Mouse (Mus musculus) T-helper 2 cell (primary cell): ENCODE results near the gene Chia1.
"Not testable (repeated sequence)": the region's sequence is repeated elsewhere in the genome, so short reads cannot be mapped to it uniquely, and the experiment has no call there.

ENCODE experiments used
- in situ Hi-C: fragments of 300-600 bp; cut with MboI, MseI; formaldehyde crosslinking; loops from one replicate; pipeline ENCODE4 v1.15.1; 2025; ENCODE audit warnings: high pct_unique_total_duplicates

The Chia1 gene

GRCm38 (mm10) chr3:106112929-106113328 is at the start of gene Chia1:
Chia1 (plus strand) TSS chr3:106113229.
- in situ Hi-C loops, result no loop called here

- in situ Hi-C loops, result loop anchor here (5.0 to 10.0 kb wide), 2 partner anchors 75 to 1317 kb away; no protein-coding TSS in a partner anchor
Observed at GRCm38 (mm10) chr3:106067707-106068106, 45.3 kb upstream of the Chia1 start.

GRCm38 (mm10) chr3:106070994-106071393 is 42.0 kb upstream of the Chia1 start:
- in situ Hi-C loops, result no loop called here

- in situ Hi-C loops, result no loop called here
Observed at GRCm38 (mm10) chr3:106074824-106075223, 38.2 kb upstream of the Chia1 start.

GRCm38 (mm10) chr3:106126999-106127398 is 14.0 kb downstream of the Chia1 start:
- in situ Hi-C loops, result loop anchor here (5.0 kb wide), 1 partner anchor 180 kb away; no protein-coding TSS in a partner anchor

- in situ Hi-C loops, result loop anchor here (5.0 kb wide), 1 partner anchor 178 kb away; no protein-coding TSS in a partner anchor
Observed at GRCm38 (mm10) chr3:106128807-106129493, 15.9 kb downstream of the Chia1 start.

GRCm38 (mm10) chr3:106131690-106132089 is 18.7 kb downstream of the Chia1 start:
- in situ Hi-C loops, result no loop called here

GRCm38 (mm10) chr3:106144081-106144480 is 31.1 kb downstream of the Chia1 start:
- in situ Hi-C loops, result no loop called here

- in situ Hi-C loops, result no loop called here
Observed at GRCm38 (mm10) chr3:106154413-106154812, 41.4 kb downstream of the Chia1 start.

GRCm38 (mm10) chr3:106167464-106167863 is 54.4 kb downstream of the Chia1 start, which contains the start of gene Chil3:
Chil3 (minus strand) TSS chr3:106167564.
- in situ Hi-C loops, result loop anchor here (5.0 kb wide), 1 partner anchor 50 kb away; the partner anchor contains the start of gene Chil4

- in situ Hi-C loops, result no loop called here
Observed at GRCm38 (mm10) chr3:106170522-106171053, 57.6 kb downstream of the Chia1 start.

GRCm38 (mm10) chr3:106171135-106171731 is 58.2 kb downstream of the Chia1 start:
- in situ Hi-C loops, result no loop called here

GRCm38 (mm10) chr3:106172506-106172905 is 59.5 kb downstream of the Chia1 start:
- in situ Hi-C loops, result not testable (repeated sequence)

GRCm38 (mm10) chr3:106174971-106175370 is 61.9 kb downstream of the Chia1 start:
- in situ Hi-C loops, result not testable (repeated sequence)

- in situ Hi-C loops, result no loop called here
Observed at GRCm38 (mm10) chr3:106177509-106178189, 64.6 kb downstream of the Chia1 start.
